Mouse (Mus musculus) layer of hippocampus, postnatal 10 days (tissue): ENCODE data around the gene Clca2. TPM values are rescaled to one million over a fixed set of nuclear protein-coding genes. Genes with fewer than 3 reads are reported as not detected.
"Not testable (repeated sequence)": the region's sequence is repeated elsewhere in the genome, so short reads cannot be mapped to it uniquely, and the experiment has no call there.

Experiments
- DNase-seq, 2 experiments: peaks; one replicate each; pipeline ENCODE4 v3.0.0; 2021; ENCODE audit warnings: low spot score in 2 of 2
- total RNA-seq, 2 experiments: library from RNA; stranded (reverse); gene quantifications; 2 replicates each; pipeline ENCODE4 v1.2.3; 2021

Gene Clca2
- total RNA-seq, 2 experiments from 2014 or later: 0.21 TPM; not detected in 1

DNA sequence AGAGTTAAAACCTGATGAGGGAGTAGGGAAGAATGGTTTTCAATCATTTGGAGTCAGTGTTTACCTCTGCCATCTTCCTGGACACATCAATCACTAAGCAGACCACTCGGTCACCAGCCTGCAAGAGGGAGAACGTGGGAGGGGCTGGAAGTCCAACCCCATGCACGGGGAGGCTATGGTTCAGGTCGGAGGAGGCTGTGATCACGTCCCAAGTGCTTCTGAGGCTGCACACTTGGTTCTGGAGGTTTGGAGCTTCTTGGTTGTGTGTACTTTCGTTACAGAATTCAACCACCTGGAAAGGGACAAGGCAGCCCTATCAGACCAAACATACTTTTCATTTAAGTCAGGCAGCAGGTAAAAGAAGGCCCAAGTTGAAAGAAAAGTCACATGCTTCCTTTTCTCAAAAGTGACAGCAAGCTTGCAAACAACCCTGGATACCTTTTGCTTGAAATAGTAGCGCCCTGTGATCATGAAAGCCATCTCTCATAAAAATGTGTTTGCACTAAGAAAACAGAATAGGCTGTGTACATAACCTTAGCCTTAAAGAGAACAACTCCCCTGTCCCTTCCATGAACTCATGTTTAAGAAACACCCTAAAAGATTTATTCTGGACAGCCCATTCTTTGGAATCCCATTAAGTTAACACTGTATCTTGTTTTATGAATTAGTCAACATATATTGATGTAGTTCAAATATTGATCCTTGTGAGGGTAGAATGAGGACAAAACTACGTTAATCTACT lies 11.2 kb downstream of the Clca2 start:
- no peak for DNase-seq

DNA sequence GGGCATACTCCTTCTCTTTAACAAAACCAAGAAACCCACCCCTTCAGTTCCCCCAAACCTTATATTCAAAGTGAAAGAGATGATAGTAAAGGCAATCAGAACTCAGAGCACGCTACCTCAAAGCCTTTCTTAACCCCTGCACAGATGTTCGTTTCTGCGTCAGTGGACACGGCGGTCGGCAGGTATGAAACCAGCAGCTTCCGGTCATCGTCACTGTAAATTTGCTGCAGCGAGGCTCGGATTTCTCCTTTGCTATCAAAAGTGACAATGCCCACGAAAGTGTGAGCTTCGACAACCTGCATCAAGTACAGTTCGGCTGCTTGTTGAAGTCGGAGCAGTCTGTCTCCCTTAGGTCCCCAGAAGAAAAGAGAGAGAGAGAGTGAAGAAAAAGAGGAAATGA lies 13.1 kb downstream of the Clca2 start:
- DNase-seq: no peak

DNA sequence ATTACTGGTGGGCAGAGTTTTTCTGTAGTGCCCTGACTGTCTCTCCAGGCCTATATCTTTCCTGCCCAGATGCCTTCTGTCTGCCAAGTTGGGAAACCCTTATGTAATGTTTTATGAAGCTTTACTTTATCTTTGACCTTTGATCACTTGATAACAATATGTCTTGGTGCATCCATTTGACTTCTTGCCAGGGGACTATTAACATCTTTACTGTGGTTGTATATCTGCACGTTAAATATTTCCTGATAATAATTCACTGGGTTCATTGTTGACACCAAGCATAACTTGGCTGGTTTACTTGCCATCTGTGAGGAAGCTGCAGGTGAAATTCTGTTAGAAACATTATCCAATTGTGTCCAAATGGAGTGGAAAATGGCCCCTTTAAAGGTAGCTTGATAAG lies 16.2 kb downstream of the Clca2 start:
- no peak for DNase-seq

DNA sequence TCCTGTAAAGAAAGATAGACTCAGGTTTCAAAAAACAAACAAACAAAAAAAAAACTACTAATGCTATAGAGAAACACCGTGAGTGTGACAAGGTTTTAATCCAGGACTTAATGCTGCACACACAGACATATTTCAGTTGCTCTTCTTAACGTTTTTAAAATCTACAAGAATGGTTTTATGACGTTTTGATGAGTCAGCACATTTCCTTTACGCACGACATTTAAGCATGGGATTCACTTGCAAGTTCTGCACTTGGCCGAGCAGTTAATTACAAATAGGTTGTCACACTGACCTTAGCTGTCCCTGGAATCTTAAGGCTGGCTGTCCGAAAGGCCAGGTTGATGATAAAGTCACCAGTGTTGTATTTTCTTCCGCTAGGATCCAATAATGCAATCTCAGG lies 18.3 kb downstream of the Clca2 start:
- no peak for DNase-seq

DNA sequence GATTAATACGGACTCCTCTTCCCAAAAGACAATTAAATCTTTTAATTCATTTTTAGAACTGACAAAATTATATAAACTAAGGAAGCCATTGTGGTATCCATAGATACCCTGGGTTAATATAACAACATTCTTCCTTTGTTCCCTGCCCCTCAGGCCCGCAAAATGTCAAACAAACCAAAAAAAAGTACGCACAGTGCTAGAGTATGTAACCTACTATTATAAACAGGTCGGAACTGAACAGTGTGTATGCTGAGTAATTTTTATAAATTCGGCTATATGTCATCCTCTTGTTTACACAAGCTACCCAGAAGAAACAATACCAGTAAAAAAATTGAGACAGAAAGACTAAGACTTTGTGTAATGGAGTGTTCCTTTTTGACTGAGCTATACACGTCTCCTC lies 20.8 kb downstream of the Clca2 start:
- DNase-seq: no peak

DNA sequence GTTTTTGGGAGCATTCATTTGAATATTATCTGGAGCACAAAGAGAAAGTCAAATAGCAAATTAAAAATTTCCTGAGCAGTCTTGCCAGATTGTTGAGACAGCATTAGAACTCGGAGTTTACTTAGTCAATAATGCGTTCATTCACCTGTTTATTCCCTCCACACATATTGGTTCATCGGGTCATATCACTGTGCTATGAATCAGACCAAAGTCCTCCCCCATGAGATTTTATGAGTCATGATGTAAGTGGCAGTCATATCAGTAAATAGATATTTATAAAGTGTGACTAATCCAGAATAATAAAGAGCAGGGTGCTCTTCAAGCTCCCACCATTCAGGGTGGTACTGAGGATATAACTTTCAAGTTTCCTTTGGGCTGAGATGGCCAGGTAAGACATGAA lies 26.9 kb downstream of the Clca2 start:
- no peak for DNase-seq

DNA sequence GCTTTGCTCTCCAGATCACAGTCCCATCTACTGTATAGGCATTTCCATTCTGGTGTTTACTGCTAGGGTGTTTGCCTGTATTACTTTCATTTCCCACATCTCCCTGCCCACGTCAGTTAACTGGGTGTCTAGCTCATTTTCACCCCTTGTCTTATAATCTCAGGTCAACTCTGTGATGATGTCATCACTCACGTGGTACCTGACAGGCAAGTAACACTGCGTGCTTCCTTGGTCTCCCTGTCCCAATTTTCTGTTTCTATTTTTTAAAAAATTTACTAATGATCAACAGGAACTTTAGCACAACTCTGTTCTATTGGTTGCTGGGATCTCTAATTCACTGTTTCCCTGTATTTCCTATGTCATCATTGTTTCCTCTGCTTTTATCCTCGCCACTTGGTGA lies 30.3 kb downstream of the Clca2 start:
- DNase-seq: no peak

DNA sequence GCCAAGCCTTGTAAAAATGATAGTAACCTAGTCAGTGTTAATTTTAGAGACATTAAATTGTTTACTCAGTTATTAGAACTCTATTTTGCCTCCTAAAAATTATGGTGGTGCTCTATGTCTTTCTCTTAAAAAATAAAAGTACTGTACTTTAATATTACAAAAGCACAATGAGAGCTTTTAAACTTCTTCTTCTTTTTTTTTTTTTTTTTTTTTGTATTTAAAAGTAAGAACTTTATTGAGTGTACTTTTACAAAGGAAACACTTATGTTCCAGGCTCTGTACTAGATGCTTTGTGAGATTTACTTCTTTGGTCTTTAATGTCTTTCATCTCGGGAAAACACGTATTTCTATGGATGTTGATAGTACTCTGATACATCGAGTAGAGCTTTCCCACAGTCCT lies 44.1 kb downstream of the Clca2 start:
- DNase-seq: not testable (repeated sequence)

DNA sequence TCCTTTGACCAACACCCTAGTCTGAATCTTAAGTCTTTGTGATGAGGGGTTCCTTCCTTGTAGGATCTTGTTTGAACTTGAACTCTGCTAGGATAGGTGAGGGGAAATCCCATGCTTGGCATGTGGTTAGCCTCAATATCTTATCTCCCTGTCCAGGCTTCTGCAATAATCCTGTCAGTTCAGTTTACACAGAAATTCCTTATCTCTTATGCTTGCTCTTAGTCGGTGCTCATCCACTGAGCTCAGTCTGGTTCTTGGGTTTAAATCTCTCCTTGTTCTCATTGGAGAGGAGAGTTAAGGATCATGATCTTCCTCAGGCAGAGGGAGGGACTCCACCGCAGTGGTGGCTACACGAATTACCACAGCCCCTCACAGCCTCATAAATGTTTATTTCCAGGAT lies 49.4 kb downstream of the Clca2 start:
- no peak for DNase-seq

DNA sequence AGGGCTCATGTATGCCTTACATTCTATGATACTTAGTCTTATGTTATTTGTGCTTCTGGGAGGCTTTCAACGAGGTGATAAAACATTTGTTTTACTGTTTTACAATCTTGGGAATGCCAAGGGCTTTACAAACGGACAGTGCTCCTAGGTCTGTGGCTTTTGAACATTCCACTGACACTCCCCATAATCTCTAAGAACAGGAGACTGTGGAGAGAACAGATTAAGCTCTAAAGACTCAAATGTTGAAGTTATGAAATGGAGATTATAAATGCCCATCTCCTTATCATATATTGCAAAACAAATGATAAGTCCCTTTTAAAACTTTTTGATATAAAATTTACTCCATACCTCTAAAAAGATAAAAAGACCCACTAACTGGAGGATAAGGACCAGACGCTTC lies 60.4 kb downstream of the Clca2 start:
- DNase-seq: no peak

DNA sequence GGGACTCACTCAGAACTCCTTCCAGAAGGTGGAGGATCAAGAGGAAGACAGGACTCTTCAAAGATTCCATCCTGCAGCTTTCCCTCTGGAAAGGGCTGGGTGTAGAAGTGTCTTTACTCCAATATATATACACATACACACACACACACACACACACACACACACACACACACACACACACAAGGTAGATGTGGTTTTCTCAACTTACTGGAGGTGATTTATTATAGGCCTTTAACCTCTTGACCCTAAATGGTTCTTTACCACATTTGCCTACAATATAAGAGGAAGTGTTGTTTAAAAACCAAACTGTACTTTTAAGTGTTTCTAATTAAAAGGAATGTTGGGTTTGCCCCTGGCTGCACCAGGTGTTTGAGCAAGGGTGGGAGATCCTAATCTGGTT lies 66.6 kb downstream of the Clca2 start, which contains the start of gene Clca1:
Gene Clca1, minus strand, starts transcription at position 101 of the 400 bp plus-strand sequence.
- DNase-seq: no peak

DNA sequence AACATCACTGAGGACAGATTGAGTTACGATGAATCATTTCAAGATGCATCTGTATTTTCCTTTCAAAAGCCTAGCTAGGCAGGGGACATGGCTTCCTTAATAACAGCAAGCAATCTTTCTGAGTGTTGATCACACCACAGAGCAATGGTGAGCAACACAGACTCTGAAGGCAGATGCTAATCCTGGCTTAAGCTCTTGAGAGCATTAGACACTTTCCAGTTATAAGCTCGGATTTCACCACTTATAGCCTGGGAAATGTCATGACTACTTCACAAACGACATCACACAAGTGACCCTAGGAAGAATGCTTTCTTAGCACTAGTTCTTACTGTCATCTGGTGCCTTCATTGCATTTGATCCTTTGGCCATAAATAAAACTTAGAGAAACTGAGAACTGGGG lies 71.2 kb downstream of the Clca2 start:
- no peak for DNase-seq

DNA sequence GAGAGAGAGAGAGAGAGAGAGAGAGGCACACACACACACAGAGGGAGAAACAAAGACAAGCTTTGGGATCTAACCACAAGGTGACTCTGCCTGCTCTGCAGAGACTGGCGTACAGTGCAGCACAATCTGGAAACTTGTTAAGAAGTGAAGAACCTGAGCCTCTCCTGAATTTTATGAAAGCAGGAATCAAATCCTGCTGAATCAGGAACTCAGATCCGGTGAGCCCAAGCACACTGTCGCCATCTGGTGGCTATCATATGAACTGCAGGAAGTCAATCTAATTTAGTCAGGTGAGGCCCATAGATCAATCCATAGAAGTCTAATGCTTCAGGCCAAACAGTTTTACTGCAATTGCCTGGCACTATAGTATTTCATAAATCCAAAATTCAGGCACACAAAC lies 72.5 kb downstream of the Clca2 start:
- DNase-seq: peak; percentile 51 to 63

Other genes starting within 250 kb of the Clca2 start
- gene Clca4b, start 166.9 kb downstream of the Clca2 start, total RNA-seq: not detected
- gene Clca4a, start 124.4 kb downstream of the Clca2 start, total RNA-seq: not detected
- not detected for gene Clca1, start 66.7 kb downstream of the Clca2 start, total RNA-seq
- 10 to 100 TPM; 18.4 to 20.4 TPM for gene Odf2l, start 19.1 kb upstream of the Clca2 start, total RNA-seq
- gene Col24a1, start 193.0 kb upstream of the Clca2 start, total RNA-seq: 1 to 10 TPM in 1 of 2 experiments, under 1 TPM in 1; 0.69 to 1.6 TPM